Mouse (Mus musculus): ENCODE results near the gene Sbk2. TPM values are rescaled to one million over a fixed set of nuclear protein-coding genes. Genes with fewer than 3 reads are reported as not detected.
"Not testable (repeated sequence)": the region's sequence is repeated elsewhere in the genome, so short reads cannot be mapped to it uniquely, and the experiment has no call there.

Gene Sbk2
- 0.39 and 1.2 TPM in 2 replicates for polyA plus RNA-seq (2015; fragmentation: Nextera tagmentation; extraction: Ambion mirVana)

GRCm38 (mm10) chr7:4964272-4964671 is at the start of gene Sbk2:
Gene Sbk2 (minus strand): TSS chr7:4964406.
- H3K4me3 ChIP-seq, result 0 out of 2 replicates have a peak within 1 kb of the TSS, but pooled peaks have one; percentile 5
- H3K4me2 ChIP-seq, result peak within 1 kb of the TSS; percentile 27; the same call in 1 of the 2 replicates
- H3K4me1 ChIP-seq, result peaks cover 4% of the 10 kb centered on the region; the same call in 1 of the 2 replicates
- H3K27ac ChIP-seq, result no peak within 1 kb of the TSS
- H3K9ac ChIP-seq, result no peak within 1 kb of the TSS
- H3K36me3 ChIP-seq, result no peaks in the 10 kb centered on the region
- H3K27me3 ChIP-seq, result no peaks in the 10 kb centered on the region
- peak; percentile 93 for ATAC-seq (ENCODE audit: borderline replicate concordance, extremely low read depth, low FRiP score, low TSS enrichment)
- no peaks in the 10 kb centered on the region for H3K9me3 ChIP-seq
- WGBS, result 3% methylated on average over 10 of the region's 10 CpGs

GRCm38 (mm10) chr7:5012681-5013513 is 48.7 kb upstream of the Sbk2 start:
- Histone ChIP-seq H3K9ac (no peak overlapping the region), H3K4me1 (peaks cover 14% of the 10 kb centered on the region; the same call in 1 of the 2 replicates), H3K27ac (0 out of 2 replicates have a peak overlapping the region, but pooled peaks have one; percentile 11), H3K4me2 (peak overlapping the region; percentile 54), H3K9me3 (no peaks in the 10 kb centered on the region), H3K36me3 (peaks cover 49% of the 10 kb centered on the region), H3K27me3 (no peaks in the 10 kb centered on the region), H3K4me3 (peak overlapping the region; percentile 77)
- no peak for ATAC-seq (ENCODE audit: borderline replicate concordance, extremely low read depth, low FRiP score, low TSS enrichment)
- 86% methylated on average over 27 of the region's 27 CpGs for WGBS

- H3K27ac ChIP-seq, result no peak overlapping the region
- 96% methylated on average over 26 of the region's 26 CpGs for WGBS
- no peak for ATAC-seq (ENCODE audit: borderline replicate concordance, extremely low read depth, low FRiP score, low TSS enrichment)
- H3K4me3 ChIP-seq, result no peak overlapping the region
- no peak overlapping the region for H3K4me2 ChIP-seq
- H3K36me3 ChIP-seq, result peaks cover 58% of the 10 kb centered on the region
- peaks cover 5% of the 10 kb centered on the region; the same call in 1 of the 2 replicates for H3K4me1 ChIP-seq
- no peak overlapping the region for H3K9ac ChIP-seq
- no peaks in the 10 kb centered on the region for H3K9me3 ChIP-seq
- H3K27me3 ChIP-seq, result no peaks in the 10 kb centered on the region
Observed at GRCm38 (mm10) chr7:5008229-5008628, 44.0 kb upstream of the Sbk2 start.

- WGBS, result 66% methylated on average over 8 of the region's 8 CpGs
- H3K4me2 ChIP-seq, H3K4me1 ChIP-seq: not testable (repeated sequence)
Observed at GRCm38 (mm10) chr7:5002876-5003275, 38.7 kb upstream of the Sbk2 start.

GRCm38 (mm10) chr7:4999876-5000275 is 35.7 kb upstream of the Sbk2 start:
- Histone ChIP-seq H3K4me3 (no peak overlapping the region), H3K36me3 (no peaks in the 10 kb centered on the region), H3K9me3 (no peaks in the 10 kb centered on the region), H3K4me1 (peaks cover 16% of the 10 kb centered on the region), H3K27ac (no peak overlapping the region), H3K27me3 (no peaks in the 10 kb centered on the region), H3K4me2 (no peak overlapping the region), H3K9ac (no peak overlapping the region)
- ATAC-seq (ENCODE audit: borderline replicate concordance, extremely low read depth, low FRiP score, low TSS enrichment), result no peak
- 57% methylated on average over 2 of the region's 2 CpGs for WGBS

More at GRCm38 (mm10) chr7:5002876-5003275, 38.7 kb upstream of the Sbk2 start:
- not testable (repeated sequence) for H3K4me3 ChIP-seq; H3K27me3 ChIP-seq; H3K27ac ChIP-seq; H3K36me3 ChIP-seq; ATAC-seq (ENCODE audit: borderline replicate concordance, extremely low read depth, low FRiP score, low TSS enrichment); H3K9ac ChIP-seq; H3K9me3 ChIP-seq

- Histone ChIP-seq H3K4me1 (peaks cover 22% of the 10 kb centered on the region), H3K27me3 (no peaks in the 10 kb centered on the region), H3K36me3 (peaks cover 19% of the 10 kb centered on the region), H3K4me2 (peak overlapping the region; percentile 84), H3K9ac (peak overlapping the region; percentile 68; the same call in 1 of the 2 replicates), H3K9me3 (no peaks in the 10 kb centered on the region), H3K4me3 (peak overlapping the region; percentile 69), H3K27ac (peak overlapping the region; percentile 79)
- ATAC-seq (ENCODE audit: borderline replicate concordance, extremely low read depth, low FRiP score, low TSS enrichment), result no peak
- WGBS, result 55% methylated on average over 8 of the region's 8 CpGs
Observed at GRCm38 (mm10) chr7:4996934-4997333, 32.7 kb upstream of the Sbk2 start.

GRCm38 (mm10) chr7:4996003-4996895 is 32.0 kb upstream of the Sbk2 start, which contains the start of gene Zfp579:
Gene Zfp579 (minus strand): TSS chr7:4996158.
- Histone ChIP-seq H3K4me3 (peak within 1 kb of the TSS; percentile 69), H3K9me3 (no peaks in the 10 kb centered on the region), H3K9ac (peak within 1 kb of the TSS; percentile 68), H3K27ac (peak within 1 kb of the TSS; percentile 79), H3K27me3 (no peaks in the 10 kb centered on the region), H3K4me2 (peak within 1 kb of the TSS; percentile 84), H3K4me1 (peaks cover 22% of the 10 kb centered on the region), H3K36me3 (peaks cover 19% of the 10 kb centered on the region)
- WGBS, result 6% methylated on average over 11 of the region's 26 CpGs
- ATAC-seq (ENCODE audit: borderline replicate concordance, extremely low read depth, low FRiP score, low TSS enrichment), result peak; percentile 87

- Histone ChIP-seq H3K27me3 (no peaks in the 10 kb centered on the region), H3K27ac (peak overlapping the region; percentile 79), H3K4me1 (peaks cover 22% of the 10 kb centered on the region), H3K36me3 (peaks cover 19% of the 10 kb centered on the region), H3K9me3 (no peaks in the 10 kb centered on the region), H3K4me3 (peak overlapping the region; percentile 69), H3K9ac (peak overlapping the region; percentile 68), H3K4me2 (peak overlapping the region; percentile 84)
- 5% methylated on average over 19 of the region's 19 CpGs for WGBS
- no peak; the same call in none of the 2 replicates for ATAC-seq (ENCODE audit: borderline replicate concordance, extremely low read depth, low FRiP score, low TSS enrichment)
Observed at GRCm38 (mm10) chr7:4995268-4996002, 31.2 kb upstream of the Sbk2 start.

GRCm38 (mm10) chr7:4993999-4994788 is 30.0 kb upstream of the Sbk2 start:
- H3K4me2 ChIP-seq, result peak overlapping the region; percentile 84
- WGBS, result 57% methylated on average over 59 of the region's 59 CpGs
- H3K36me3 ChIP-seq, result peaks cover 19% of the 10 kb centered on the region
- no peaks in the 10 kb centered on the region for H3K27me3 ChIP-seq
- no peak overlapping the region for H3K9ac ChIP-seq
- H3K27ac ChIP-seq, result no peak overlapping the region
- H3K4me3 ChIP-seq, result no peak overlapping the region
- ATAC-seq (ENCODE audit: borderline replicate concordance, extremely low read depth, low FRiP score, low TSS enrichment), result no peak
- H3K4me1 ChIP-seq, result peaks cover 22% of the 10 kb centered on the region
- H3K9me3 ChIP-seq, result no peaks in the 10 kb centered on the region

GRCm38 (mm10) chr7:4993347-4993998 is 29.3 kb upstream of the Sbk2 start:
- 47% methylated on average over 55 of the region's 55 CpGs for WGBS
- H3K27me3 ChIP-seq, result no peaks in the 10 kb centered on the region
- H3K36me3 ChIP-seq, result peaks cover 19% of the 10 kb centered on the region
- ATAC-seq (ENCODE audit: borderline replicate concordance, extremely low read depth, low FRiP score, low TSS enrichment), result no peak
- no peak overlapping the region for H3K4me2 ChIP-seq
- no peak overlapping the region for H3K4me3 ChIP-seq
- H3K9ac ChIP-seq, result no peak overlapping the region
- H3K27ac ChIP-seq, result no peak overlapping the region
- H3K9me3 ChIP-seq, result no peaks in the 10 kb centered on the region
- H3K4me1 ChIP-seq, result peaks cover 22% of the 10 kb centered on the region

Measured in lung, embryonic 15.5 days (tissue).